Comparison of ENCODE assay signal across 25 mouse cellular contexts in the genomic region with DNA sequence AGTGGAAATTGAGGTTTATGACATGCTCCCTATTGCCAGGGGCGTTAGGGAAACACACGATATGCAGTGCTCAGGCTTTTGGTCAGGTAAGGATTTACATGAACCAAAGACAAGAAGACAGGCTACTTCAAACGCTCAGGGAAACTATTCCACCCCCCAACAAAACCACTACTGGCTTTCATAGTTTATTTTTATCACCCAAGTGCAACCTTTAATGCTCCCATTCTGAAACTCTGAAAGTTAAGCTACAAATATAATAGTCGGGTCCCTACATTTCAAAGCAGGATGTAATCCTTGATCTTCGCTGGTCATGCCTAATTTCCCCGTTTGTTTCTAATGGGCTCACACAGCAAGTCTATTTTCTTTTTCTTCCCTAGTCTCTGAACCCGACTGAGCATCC. TPM values are rescaled to one million over a fixed set of nuclear protein-coding genes. Genes with fewer than 3 reads are reported as not detected.
DNase-seq lines count a peak whose midpoint lies in the region; ATAC-seq and TF ChIP-seq lines count a peak whose summit lies in the region.
"Had no signal": no experiment of that assay in that cellular context is flagged by ENCODE, and none has a peak within 500 bp of the region (broad histone marks: within the 10 kb centered on the region; RNA-seq: fewer than 3 reads in every experiment).

No protein-coding gene starts in this region.

- 0% methylated on average over 7 of the region's 7 CpGs for WGBS in embryonic facial prominence, embryonic 12.5 days
- WGBS in embryonic facial prominence, embryonic 10.5 days, result 2% methylated on average over 7 of the region's 7 CpGs
- WGBS in midbrain, embryonic 11.5 days, result under 1% methylated on average over 7 of the region's 7 CpGs
- 2% methylated on average over 7 of the region's 7 CpGs for WGBS in midbrain, embryonic 13.5 days
- WGBS in embryonic facial prominence, embryonic 13.5 days, result 9% methylated on average over 7 of the region's 7 CpGs

- no peak for TF ChIP-seq CTCF in brain, embryonic 14.5 days (IDR thresholded peaks at IDR 0.05; ENCODE audit: borderline replicate concordance, extremely low read depth, insufficient read depth, insufficient read length)

- H3K9ac ChIP-seq in embryonic facial prominence, embryonic 12.5 days, result no peak overlapping the region
- no peak overlapping the region for H3K9ac ChIP-seq in midbrain, embryonic 11.5 days (ENCODE audit: low read length)
- no peak overlapping the region for H3K9ac ChIP-seq in midbrain, embryonic 13.5 days (replicated peaks)
- no peak overlapping the region for H3K9ac ChIP-seq in embryonic facial prominence, embryonic 13.5 days
- H3K9ac ChIP-seq: embryonic facial prominence, embryonic 15.5 days; forebrain, embryonic 12.5 days had no signal

- peak overlapping the region; percentile 28 for H3K4me2 ChIP-seq in embryonic facial prominence, embryonic 12.5 days (replicated peaks)
- no peak overlapping the region for H3K4me2 ChIP-seq in midbrain, embryonic 11.5 days
- no peak overlapping the region for H3K4me2 ChIP-seq in midbrain, embryonic 13.5 days (replicated peaks)
- H3K4me2 ChIP-seq in embryonic facial prominence, embryonic 13.5 days, result peak overlapping the region; percentile 53; the same call in 1 of the 2 replicates
- H3K4me2 ChIP-seq: embryonic facial prominence, embryonic 15.5 days; forebrain, embryonic 12.5 days had no signal

- H3K27me3 ChIP-seq in embryonic facial prominence, embryonic 12.5 days, result peaks cover 86% of the 10 kb centered on the region
- peaks cover 100% of the 10 kb centered on the region for H3K27me3 ChIP-seq in embryonic facial prominence, embryonic 10.5 days (replicated peaks; ENCODE audit: low read depth, poor library complexity, severe bottlenecking)
- H3K27me3 ChIP-seq in midbrain, embryonic 11.5 days (ENCODE audit: control insufficient read depth, insufficient read depth, low read length), result peaks cover 90% of the 10 kb centered on the region
- H3K27me3 ChIP-seq in midbrain, embryonic 13.5 days, result peaks cover 98% of the 10 kb centered on the region
- peaks cover 95% of the 10 kb centered on the region for H3K27me3 ChIP-seq in embryonic facial prominence, embryonic 13.5 days

- DNase-seq in embryonic facial prominence, embryonic 10.5 days (ENCODE audit: low spot score), result no peak
- peak; percentile 92 for DNase-seq in midbrain, embryonic 11.5 days (ENCODE audit: low spot score, missing footprints)
- peak; percentile 7 for DNase-seq in brain, embryonic 14.5 days (ENCODE audit: low read depth)
- DNase-seq in urinary bladder, postnatal 4 days (ENCODE audit: low spot score in 2 of 2), result no peak
- DNase-seq in layer of hippocampus, postnatal 10 days (ENCODE audit: low spot score in 2 of 2), result no peak
- DNase-seq: adrenal gland, adult 2 months; adrenal gland, postnatal 10 days; adrenal gland, postnatal 25 days; cerebellum, adult 11 months; cerebellum, adult 18-20 months; cerebellum, adult 8-10 months; cerebellum, adult 9-11 months; cerebellum, postnatal 36 days had no signal

- no peak for TF ChIP-seq POLR2A in brain, embryonic 14.5 days (IDR thresholded peaks at IDR 0.05; ENCODE audit: borderline replicate concordance, extremely low read depth, insufficient read depth, insufficient read length, poor library complexity, severe bottlenecking)

- no peak for ATAC-seq in embryonic facial prominence, embryonic 12.5 days (ENCODE audit: insufficient number of reproducible peaks, insufficient read depth, low FRiP score, low TSS enrichment)
- ATAC-seq in midbrain, embryonic 11.5 days (ENCODE audit: low FRiP score), result no peak
- no peak for ATAC-seq in midbrain, embryonic 13.5 days
- no peak for ATAC-seq in embryonic facial prominence, embryonic 13.5 days (ENCODE audit: insufficient number of reproducible peaks, insufficient read depth, low FRiP score, low TSS enrichment, low read depth)
- ATAC-seq: forebrain, embryonic 14.5 days; forebrain, embryonic 16.5 days had no signal

- no peaks in the 10 kb centered on the region for H3K36me3 ChIP-seq in embryonic facial prominence, embryonic 12.5 days
- H3K36me3 ChIP-seq in embryonic facial prominence, embryonic 10.5 days (replicated peaks), result no peaks in the 10 kb centered on the region
- H3K36me3 ChIP-seq in midbrain, embryonic 11.5 days (ENCODE audit: control insufficient read depth, insufficient read depth, low read length), result no peaks in the 10 kb centered on the region
- H3K36me3 ChIP-seq in midbrain, embryonic 13.5 days, result no peaks in the 10 kb centered on the region
- H3K36me3 ChIP-seq in embryonic facial prominence, embryonic 13.5 days, result no peaks in the 10 kb centered on the region
- H3K36me3 ChIP-seq: embryonic facial prominence, embryonic 15.5 days; forebrain, embryonic 10.5 days; forebrain, embryonic 12.5 days had no signal

- no peaks in the 10 kb centered on the region for H3K9me3 ChIP-seq in embryonic facial prominence, embryonic 12.5 days
- no peaks in the 10 kb centered on the region for H3K9me3 ChIP-seq in embryonic facial prominence, embryonic 10.5 days
- H3K9me3 ChIP-seq in midbrain, embryonic 11.5 days (ENCODE audit: control insufficient read depth, low read length), result no peaks in the 10 kb centered on the region
- H3K9me3 ChIP-seq in midbrain, embryonic 13.5 days, result no peaks in the 10 kb centered on the region
- H3K9me3 ChIP-seq in embryonic facial prominence, embryonic 13.5 days, result no peaks in the 10 kb centered on the region
- H3K9me3 ChIP-seq: embryonic facial prominence, embryonic 15.5 days; forebrain, embryonic 10.5 days; forebrain, embryonic 12.5 days had no signal

- H3K27ac ChIP-seq in embryonic facial prominence, embryonic 12.5 days, result no peak overlapping the region
- no peak overlapping the region for H3K27ac ChIP-seq in embryonic facial prominence, embryonic 10.5 days (replicated peaks)
- H3K27ac ChIP-seq in midbrain, embryonic 11.5 days (ENCODE audit: low read depth, low read length), result no peak overlapping the region
- H3K27ac ChIP-seq in midbrain, embryonic 13.5 days, result no peak overlapping the region
- no peak overlapping the region for H3K27ac ChIP-seq in embryonic facial prominence, embryonic 13.5 days
- H3K27ac ChIP-seq: embryonic facial prominence, embryonic 15.5 days; forebrain, embryonic 10.5 days; forebrain, embryonic 12.5 days had no signal

- no peak overlapping the region for H3K4me3 ChIP-seq in embryonic facial prominence, embryonic 12.5 days
- no peak overlapping the region for H3K4me3 ChIP-seq in embryonic facial prominence, embryonic 10.5 days
- H3K4me3 ChIP-seq in midbrain, embryonic 11.5 days (ENCODE audit: low read depth, low read length), result no peak overlapping the region
- H3K4me3 ChIP-seq in midbrain, embryonic 13.5 days (replicated peaks), result no peak overlapping the region
- H3K4me3 ChIP-seq in embryonic facial prominence, embryonic 13.5 days, result 0 out of 2 replicates have a peak overlapping the region, but pooled peaks have one; percentile 2
- H3K4me3 ChIP-seq: erythroblast, embryonic 14.5 days; forebrain, embryonic 10.5 days; forebrain, embryonic 12.5 days had no signal

- H3K4me1 ChIP-seq in embryonic facial prominence, embryonic 12.5 days, result peaks cover 5% of the 10 kb centered on the region; the same call in 1 of the 2 replicates
- peaks cover 8% of the 10 kb centered on the region for H3K4me1 ChIP-seq in embryonic facial prominence, embryonic 10.5 days
- peaks cover 7% of the 10 kb centered on the region for H3K4me1 ChIP-seq in midbrain, embryonic 11.5 days (ENCODE audit: control insufficient read depth, insufficient read depth, low read length)
- H3K4me1 ChIP-seq in midbrain, embryonic 13.5 days (replicated peaks), result peaks cover 6% of the 10 kb centered on the region
- H3K4me1 ChIP-seq in embryonic facial prominence, embryonic 13.5 days, result peaks cover 19% of the 10 kb centered on the region

RNA-seq across cellular contexts. Expression of a gene that starts 1.3 kb away (rescaled TPM):
- 19.3 and 23.8 TPM in 2 replicates for polyA plus RNA-seq in embryonic facial prominence, embryonic 12.5 days (2016; fragmentation: Nextera tagmentation; extraction: Ambion mirVana)
- 0.93 and 2.3 TPM in 2 replicates for polyA plus RNA-seq in embryonic facial prominence, embryonic 10.5 days (2016; fragmentation: Nextera tagmentation; extraction: Ambion mirVana)
- 0.10 and 0.33 TPM in 2 replicates for polyA plus RNA-seq in midbrain, embryonic 11.5 days (2014; fragmentation: Nextera tagmentation; extraction: Ambion mirVana)
- polyA plus RNA-seq in midbrain, embryonic 13.5 days (2015; fragmentation: Nextera tagmentation; extraction: Ambion mirVana), result 0.05 TPM in 1 of 2 replicates, not detected in the other
- polyA plus RNA-seq in brain, embryonic 14.5 days (2012; rRNA removed), result 0.55 and 0.85 TPM in 2 replicates
- polyA plus RNA-seq in embryonic facial prominence, embryonic 13.5 days (2015; fragmentation: Nextera tagmentation; extraction: Ambion mirVana), result 13.5 and 17.8 TPM in 2 replicates
- not detected for total RNA-seq in layer of hippocampus, postnatal 10 days (2021)
- total RNA-seq: adrenal gland, adult 2 months; adrenal gland, postnatal 10 days; adrenal gland, postnatal 25 days; common myeloid progenitor, adult 5-6 weeks; MEL had no signal
- polyA plus RNA-seq: adrenal gland, adult 2 months; C2C12; erythroblast, embryonic 14.5 days; forebrain, embryonic 14.5 days; forebrain, embryonic 16.5 days had no signal

Comparison
In these comparisons a context has a peak if more than half of its experiments do, and no peak if none do; other contexts are left out.
1. H3K4me2 ChIP-seq: peak in embryonic facial prominence, embryonic 12.5 days (single experiment) and embryonic facial prominence, embryonic 13.5 days (single experiment); none in midbrain, embryonic 11.5 days (single experiment) and midbrain, embryonic 13.5 days (single experiment).
2. DNase-seq: peak in midbrain, embryonic 11.5 days (single experiment) and brain, embryonic 14.5 days (single experiment); none in embryonic facial prominence, embryonic 10.5 days (single experiment), urinary bladder, postnatal 4 days (0 of 2) and layer of hippocampus, postnatal 10 days (0 of 2).